Comparison of ENCODE assay signal across 9 mouse cellular contexts in the genomic region with DNA sequence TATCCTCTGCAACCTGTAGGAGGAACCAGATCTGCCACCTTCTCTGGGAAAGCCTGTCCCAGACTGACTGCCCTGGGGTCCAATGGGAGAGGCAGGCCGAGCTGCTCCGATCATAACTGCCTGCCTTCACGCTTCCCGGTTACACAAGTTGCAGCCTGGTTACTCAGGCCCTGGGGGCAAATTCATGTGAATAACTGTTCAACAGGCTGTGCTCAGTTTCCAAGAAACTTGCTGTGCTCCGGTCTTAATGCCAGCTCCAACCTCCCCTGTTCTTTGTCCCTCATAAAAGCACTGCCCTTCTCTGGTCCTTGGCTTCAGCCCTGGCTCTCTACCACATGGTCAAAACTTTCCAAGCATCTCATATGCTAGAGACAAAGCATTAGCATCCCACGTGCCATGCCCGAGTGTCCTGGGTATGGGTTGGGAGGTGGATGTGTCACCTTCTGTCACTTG. TPM values are rescaled to one million over a fixed set of nuclear protein-coding genes. Genes with fewer than 3 reads are reported as not detected.
DNase-seq lines count a peak whose midpoint lies in the region; ATAC-seq and TF ChIP-seq lines count a peak whose summit lies in the region.
"Had no signal": no experiment of that assay in that cellular context is flagged by ENCODE, and none has a peak within 500 bp of the region (broad histone marks: within the 10 kb centered on the region; RNA-seq: fewer than 3 reads in every experiment).

No protein-coding gene starts in this region.

- peak overlapping the region; percentile 59; the same call in 1 of the 2 replicates for H3K27ac ChIP-seq in forebrain, postnatal 0 days (ENCODE audit: low read depth, low read length)
- H3K27ac ChIP-seq in neural tube, embryonic 12.5 days: no peak overlapping the region
- H3K27ac ChIP-seq: liver, embryonic 14.5 days had no signal

- no peaks in the 10 kb centered on the region for H3K9me3 ChIP-seq in forebrain, postnatal 0 days (ENCODE audit: low read length)
- H3K9me3 ChIP-seq in neural tube, embryonic 12.5 days: no peaks in the 10 kb centered on the region

- H3K4me1 ChIP-seq in forebrain, postnatal 0 days (ENCODE audit: insufficient read depth): peaks cover 4% of the 10 kb centered on the region; the same call in 1 of the 2 replicates
- H3K4me1 ChIP-seq in neural tube, embryonic 12.5 days: peaks cover 18% of the 10 kb centered on the region

- peak; percentile 49 for ATAC-seq in forebrain, postnatal 0 days
- ATAC-seq in neural tube, embryonic 12.5 days (ENCODE audit: low FRiP score, low read depth): peak; percentile 59; the same call in 1 of the 2 replicates
- ATAC-seq in erythroblast, adult 5-6 weeks (replicated peaks; ENCODE audit: low FRiP score, poor library complexity, severe bottlenecking): no peak

- WGBS in forebrain, postnatal 0 days: 30% methylated on average over 7 of the region's 7 CpGs
- WGBS in neural tube, embryonic 12.5 days: 54% methylated on average over 7 of the region's 7 CpGs

- H3K4me3 ChIP-seq in forebrain, postnatal 0 days (ENCODE audit: low read depth, low read length): no peak overlapping the region
- H3K4me3 ChIP-seq in neural tube, embryonic 12.5 days: no peak overlapping the region

- TF ChIP-seq CTCF in forebrain, postnatal 0 days (IDR thresholded peaks at IDR 0.05; ENCODE audit: low read depth): no peak

- DNase-seq in testis, postnatal 14 days (ENCODE audit: low spot score): peak; percentile 58
- no peak for DNase-seq in testis, postnatal 10 days (ENCODE audit: low spot score)
- DNase-seq in forebrain, postnatal 0 days: peak; percentile 45
- peak; percentile 86 to 93 for DNase-seq in kidney, adult 8-10 months
- no peak for DNase-seq in gastrocnemius, postnatal 10 days
- DNase-seq in left cerebral cortex, adult 8-10 months (ENCODE audit: low spot score in 2 of 2): no peak

- no peak overlapping the region for H3K4me2 ChIP-seq in forebrain, postnatal 0 days (ENCODE audit: low read depth)
- no peak overlapping the region for H3K4me2 ChIP-seq in neural tube, embryonic 12.5 days (replicated peaks)

- H3K9ac ChIP-seq in forebrain, postnatal 0 days: no peak overlapping the region
- no peak overlapping the region for H3K9ac ChIP-seq in neural tube, embryonic 12.5 days
- H3K9ac ChIP-seq: liver, embryonic 14.5 days had no signal

- H3K27me3 ChIP-seq in forebrain, postnatal 0 days (ENCODE audit: insufficient read depth, low read length): no peaks in the 10 kb centered on the region
- H3K27me3 ChIP-seq in neural tube, embryonic 12.5 days (replicated peaks): no peaks in the 10 kb centered on the region

- H3K36me3 ChIP-seq in forebrain, postnatal 0 days (ENCODE audit: insufficient read depth): peaks cover 26% of the 10 kb centered on the region
- peaks cover 29% of the 10 kb centered on the region for H3K36me3 ChIP-seq in neural tube, embryonic 12.5 days

RNA-seq across cellular contexts. Expression of gene Atp1a1, which starts 32.3 kb away (rescaled TPM):
- total RNA-seq in forebrain, postnatal 0 days (2014; rRNA removed): 160 and 199 TPM in 2 replicates
- polyA plus RNA-seq in forebrain, postnatal 0 days (2015; fragmentation: Nextera tagmentation; extraction: Ambion mirVana): 50.2 and 53.7 TPM in 2 replicates
- 61.1 and 68.3 TPM in 2 replicates for polyA plus RNA-seq in neural tube, embryonic 12.5 days (2016; fragmentation: Nextera tagmentation; extraction: Ambion mirVana)
- 10 to 100 TPM; 71.2 to 86.4 TPM for total RNA-seq in gastrocnemius, postnatal 10 days (2021)
- total RNA-seq in left cerebral cortex, adult 8-10 months (2022): 100 to 1,000 TPM; 805 to 868 (median 852) TPM
- total RNA-seq in erythroblast, adult 5-6 weeks (2015; ENCODE audit: low replicate concordance): 24.4 and 27.4 TPM in 2 replicates
- total RNA-seq in erythroblast, adult 5-6 weeks (2017; ENCODE audit: low replicate concordance): 36.5 and 36.7 TPM in 2 replicates

Comparison
In these comparisons a context has a peak if more than half of its experiments do, and no peak if none do; other contexts are left out.
1. DNase-seq: peak in testis, postnatal 14 days (single experiment), forebrain, postnatal 0 days (single experiment) and kidney, adult 8-10 months (2 of 2); none in testis, postnatal 10 days (single experiment), gastrocnemius, postnatal 10 days (single experiment) and left cerebral cortex, adult 8-10 months (0 of 2).